Mouse (Mus musculus) neural tube, embryonic 15.5 days (tissue): ENCODE data around the gene Rims4. TPM values are rescaled to one million over a fixed set of nuclear protein-coding genes. Genes with fewer than 3 reads are reported as not detected.

Experiments used
- ATAC-seq: fragments of 200-750 bp; cut with Nextera tagmentation; 2 replicates; pipeline ENCODE4 v1.8.0; 2017; ENCODE audit warnings: mild to moderate bottlenecking, moderate TSS enrichment, moderate library complexity; ENCODE audit not compliant: low FRiP score
- H3K27ac ChIP-seq: fragments of 300-500 bp; sonication (generic); replicated peaks from 2 replicates; pipeline ENCODE4 v1.5.1; 2015; ENCODE audit warnings: mild to moderate bottlenecking, inconsistent platforms
- H3K27me3 ChIP-seq: fragments of 300-500 bp; sonication (generic); replicated peaks from 2 replicates; pipeline ENCODE4 v1.6.1; 2015; ENCODE audit warnings: inconsistent platforms
- H3K36me3 ChIP-seq: fragments of 300-500 bp; sonication (generic); 2 replicates; pipeline ENCODE4 v1.6.1; 2015; ENCODE audit warnings: inconsistent platforms
- H3K4me1 ChIP-seq: fragments of 300-500 bp; sonication (generic); 2 replicates; pipeline ENCODE4 v1.6.1; 2015; ENCODE audit warnings: inconsistent platforms
- H3K4me2 ChIP-seq: fragments of 300-500 bp; sonication (generic); 2 replicates; pipeline ENCODE4 v1.6.1; 2015; ENCODE audit warnings: inconsistent platforms, mild to moderate bottlenecking, moderate library complexity
- H3K4me3 ChIP-seq: fragments of 300-500 bp; sonication (generic); replicated peaks from 2 replicates; pipeline ENCODE4 v1.5.1; 2015; ENCODE audit warnings: mild to moderate bottlenecking, inconsistent platforms
- H3K9ac ChIP-seq: fragments of 300-500 bp; sonication (generic); replicated peaks from 2 replicates; pipeline ENCODE4 v1.6.1; 2015; ENCODE audit warnings: mild to moderate bottlenecking, inconsistent platforms
- H3K9me3 ChIP-seq: fragments of 300-500 bp; sonication (generic); replicated peaks from 2 replicates; pipeline ENCODE4 v1.6.1; 2016; ENCODE audit warnings: inconsistent platforms
- WGBS: fragments of 180-500 bp; shearing (Covaris S2); methylation state at CpG from one replicate; pipeline ENCODE4 v1.1.7; 2015; ENCODE audit warnings: mixed read lengths; 5-methylcytosine and 5-hydroxymethylcytosine counted together
- polyA plus RNA-seq: library from polyadenylated mRNA; unstranded; fragments of >200 nt; fragmentation: Nextera tagmentation; extraction: Ambion mirVana; gene quantifications from 2 replicates; pipeline ENCODE4 v1.2.1, GENCODE M21; 2015

Rims4 gene
- polyA plus RNA-seq, 1 experiment from 2014 or later, result 17.8 TPM

GRCm38 (mm10) chr2:163904323-163904722 lies 14.2 kb downstream of the Rims4 start:
- Histone ChIP-seq H3K9me3 (no peaks in the 10 kb centered on the region), H3K36me3 (no peaks in the 10 kb centered on the region), H3K27ac (no peak overlapping the region), H3K4me1 (peaks cover 3% of the 10 kb centered on the region; the same call in 1 of the 2 replicates), H3K9ac (no peak overlapping the region), H3K4me2 (no peak overlapping the region), H3K27me3 (no peaks in the 10 kb centered on the region), H3K4me3 (no peak overlapping the region)
- 85% methylated on average over 4 of the region's 4 CpGs for WGBS
- no peak for ATAC-seq

- Histone ChIP-seq H3K9me3 (no peaks in the 10 kb centered on the region), H3K4me1 (peaks cover 3% of the 10 kb centered on the region; the same call in 1 of the 2 replicates), H3K4me3 (no peak overlapping the region), H3K27ac (no peak overlapping the region), H3K4me2 (no peak overlapping the region), H3K27me3 (no peaks in the 10 kb centered on the region), H3K9ac (no peak overlapping the region), H3K36me3 (no peaks in the 10 kb centered on the region)
- no peak for ATAC-seq
- 64% methylated on average over 11 of the region's 11 CpGs for WGBS
Measured at GRCm38 (mm10) chr2:163903461-163903860, 15.0 kb downstream of the Rims4 start.

GRCm38 (mm10) chr2:163902448-163902847 lies 16.0 kb downstream of the Rims4 start:
- H3K4me2 ChIP-seq, result no peak overlapping the region
- ATAC-seq, result no peak
- no peak overlapping the region for H3K27ac ChIP-seq
- no peaks in the 10 kb centered on the region for H3K9me3 ChIP-seq
- H3K4me1 ChIP-seq, result peaks cover 3% of the 10 kb centered on the region; the same call in 1 of the 2 replicates
- H3K4me3 ChIP-seq, result no peak overlapping the region
- H3K9ac ChIP-seq, result no peak overlapping the region
- H3K36me3 ChIP-seq, result no peaks in the 10 kb centered on the region
- no peaks in the 10 kb centered on the region for H3K27me3 ChIP-seq
- 85% methylated on average over 4 of the region's 4 CpGs for WGBS

GRCm38 (mm10) chr2:163901043-163901442 lies 17.4 kb downstream of the Rims4 start:
- H3K9me3 ChIP-seq, result no peaks in the 10 kb centered on the region
- H3K36me3 ChIP-seq, result no peaks in the 10 kb centered on the region
- peaks cover 3% of the 10 kb centered on the region; the same call in 1 of the 2 replicates for H3K4me1 ChIP-seq
- whole genome bisulfite sequencing, result 93% methylated on average over 7 of the region's 7 CpGs
- H3K27me3 ChIP-seq, result no peaks in the 10 kb centered on the region
- H3K27ac ChIP-seq, result no peak overlapping the region
- no peak overlapping the region for H3K9ac ChIP-seq
- ATAC-seq, result no peak
- no peak overlapping the region for H3K4me3 ChIP-seq
- H3K4me2 ChIP-seq, result no peak overlapping the region

GRCm38 (mm10) chr2:163899910-163900411 lies 18.5 kb downstream of the Rims4 start:
- ATAC-seq, result no peak
- Histone ChIP-seq H3K9ac (no peak overlapping the region), H3K36me3 (no peaks in the 10 kb centered on the region), H3K4me3 (no peak overlapping the region), H3K4me2 (no peak overlapping the region), H3K9me3 (no peaks in the 10 kb centered on the region), H3K27me3 (no peaks in the 10 kb centered on the region), H3K4me1 (peaks cover 8% of the 10 kb centered on the region; the same call in 1 of the 2 replicates), H3K27ac (no peak overlapping the region)
- 47% methylated on average over 14 of the region's 14 CpGs for WGBS

GRCm38 (mm10) chr2:163897988-163898535 lies 20.4 kb downstream of the Rims4 start:
- Histone ChIP-seq H3K36me3 (no peaks in the 10 kb centered on the region), H3K27ac (no peak overlapping the region), H3K4me2 (no peak overlapping the region), H3K27me3 (no peaks in the 10 kb centered on the region), H3K9ac (no peak overlapping the region), H3K4me3 (no peak overlapping the region), H3K9me3 (no peaks in the 10 kb centered on the region), H3K4me1 (peaks cover 11% of the 10 kb centered on the region; the same call in 1 of the 2 replicates)
- 66% methylated on average over 7 of the region's 7 CpGs for WGBS
- no peak for ATAC-seq

GRCm38 (mm10) chr2:163897026-163897425 lies 21.5 kb downstream of the Rims4 start:
- H3K4me3 ChIP-seq, result no peak overlapping the region
- no peaks in the 10 kb centered on the region for H3K27me3 ChIP-seq
- H3K36me3 ChIP-seq, result no peaks in the 10 kb centered on the region
- no peak overlapping the region for H3K9ac ChIP-seq
- ATAC-seq, result no peak
- H3K9me3 ChIP-seq, result no peaks in the 10 kb centered on the region
- H3K27ac ChIP-seq, result no peak overlapping the region
- H3K4me1 ChIP-seq, result peaks cover 11% of the 10 kb centered on the region; the same call in 1 of the 2 replicates
- no peak overlapping the region for H3K4me2 ChIP-seq
- WGBS, result 94% methylated on average over 7 of the region's 7 CpGs

- 70% methylated on average over 2 of the region's 2 CpGs for WGBS
- no peaks in the 10 kb centered on the region for H3K36me3 ChIP-seq
- ATAC-seq, result no peak
- H3K4me1 ChIP-seq, result peaks cover 20% of the 10 kb centered on the region
- no peak overlapping the region for H3K4me3 ChIP-seq
- H3K27ac ChIP-seq, result no peak overlapping the region
- no peak overlapping the region for H3K9ac ChIP-seq
- no peak overlapping the region for H3K4me2 ChIP-seq
- no peaks in the 10 kb centered on the region for H3K9me3 ChIP-seq
- H3K27me3 ChIP-seq, result no peaks in the 10 kb centered on the region
Measured at GRCm38 (mm10) chr2:163895156-163895555, 23.3 kb downstream of the Rims4 start.

GRCm38 (mm10) chr2:163893446-163894370 lies 24.8 kb downstream of the Rims4 start:
- ATAC-seq, result no peak
- H3K9me3 ChIP-seq, result no peaks in the 10 kb centered on the region
- WGBS, result 69% methylated on average over 7 of the region's 7 CpGs

GRCm38 (mm10) chr2:163891271-163891670 lies 27.2 kb downstream of the Rims4 start:
- WGBS, result 86% methylated on average over 11 of the region's 11 CpGs
- peaks cover 18% of the 10 kb centered on the region for H3K4me1 ChIP-seq
- no peaks in the 10 kb centered on the region for H3K27me3 ChIP-seq
- no peaks in the 10 kb centered on the region for H3K36me3 ChIP-seq
- no peak overlapping the region for H3K4me3 ChIP-seq
- H3K9me3 ChIP-seq, result no peaks in the 10 kb centered on the region
- H3K9ac ChIP-seq, result no peak overlapping the region
- H3K27ac ChIP-seq, result peak overlapping the region; percentile 11; the same call in 1 of the 2 replicates
- no peak overlapping the region for H3K4me2 ChIP-seq
- ATAC-seq, result no peak

More at GRCm38 (mm10) chr2:163893446-163894370, 24.8 kb downstream of the Rims4 start:
- H3K4me1 ChIP-seq, result peaks cover 17% of the 10 kb centered on the region
- H3K36me3 ChIP-seq, result no peaks in the 10 kb centered on the region
- H3K27me3 ChIP-seq, result no peaks in the 10 kb centered on the region
- H3K4me3 ChIP-seq, result no peak overlapping the region
- no peak overlapping the region for H3K4me2 ChIP-seq
- H3K27ac ChIP-seq, result no peak overlapping the region
- no peak overlapping the region for H3K9ac ChIP-seq

- Histone ChIP-seq H3K4me2 (no peak overlapping the region), H3K4me1 (peaks cover 25% of the 10 kb centered on the region), H3K4me3 (no peak overlapping the region), H3K27ac (peak overlapping the region; percentile 11; the same call in 1 of the 2 replicates), H3K9me3 (no peaks in the 10 kb centered on the region), H3K9ac (no peak overlapping the region), H3K36me3 (no peaks in the 10 kb centered on the region), H3K27me3 (no peaks in the 10 kb centered on the region)
- WGBS, result 37% methylated on average over 11 of the region's 11 CpGs
- no peak for ATAC-seq
Measured at GRCm38 (mm10) chr2:163890586-163890985, 27.9 kb downstream of the Rims4 start.
